ENCODE assay signal across 18 mouse cellular contexts in the genomic region with DNA sequence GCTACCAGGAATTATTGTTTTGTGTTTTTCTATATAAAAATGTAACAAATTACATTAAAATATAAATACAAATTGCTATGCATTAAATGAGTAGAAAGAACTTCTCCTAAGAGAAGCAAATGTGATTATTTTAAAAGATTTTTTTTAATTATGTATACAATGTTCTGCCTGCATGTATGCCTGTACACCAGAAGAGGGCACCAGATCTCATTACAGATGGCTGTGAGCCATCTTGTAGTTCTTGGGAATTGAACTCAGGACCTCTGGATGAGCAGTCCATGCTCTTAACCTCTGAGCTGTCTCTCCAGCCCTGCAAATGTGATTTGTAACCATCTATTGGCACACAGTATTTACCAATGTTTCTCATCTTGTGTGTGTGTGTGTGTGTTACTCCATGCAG. TPM values are rescaled to one million over a fixed set of nuclear protein-coding genes. Genes with fewer than 3 reads are reported as not detected.
DNase-seq lines count a peak whose midpoint lies in the region; ATAC-seq and TF ChIP-seq lines count a peak whose summit lies in the region.
"Had no signal": no experiment of that assay in that cellular context is flagged by ENCODE, and none has a peak within 500 bp of the region (broad histone marks: within the 10 kb centered on the region; RNA-seq: fewer than 3 reads in every experiment).

No protein-coding gene starts in this region.

- TF ChIP-seq EP300 in CH12.LX (IDR thresholded peaks at IDR 0.05; ENCODE audit: low read length) = no peak

- in situ Hi-C loops in CH12.LX (cut with MboI; ENCODE audit: low pct_ligation_motif_present, low pct_unique_long_range_greater_than_20kb, low sequenced_read_pairs) = loop anchor here (25.0 kb wide), 1 partner anchor 858 kb away; no protein-coding TSS in a partner anchor

- H3K4me1 ChIP-seq in CH12.LX (ENCODE audit: control insufficient read depth in 1 of 2, insufficient read depth in 2 of 2) = no peaks in the 10 kb centered on the region
- H3K4me1 ChIP-seq in kidney, embryonic 15.5 days = no peaks in the 10 kb centered on the region
- H3K4me1 ChIP-seq: forebrain, embryonic 10.5 days; heart, embryonic 13.5 days; neural tube, embryonic 12.5 days had no signal

- H3K9ac ChIP-seq in CH12.LX (ENCODE audit: insufficient read depth, low read depth) = no peak overlapping the region
- H3K9ac ChIP-seq in kidney, embryonic 15.5 days = no peak overlapping the region
- H3K9ac ChIP-seq: heart, embryonic 13.5 days; neural tube, embryonic 12.5 days had no signal

- TF ChIP-seq CTCF in layer of hippocampus, adult 2 months (conservative IDR thresholded peaks at IDR 0.05) = peak; percentile 67
- TF ChIP-seq CTCF in CH12.LX (conservative IDR thresholded peaks at IDR 0.05 in 1 of 2, IDR thresholded peaks at IDR 0.05 in 1 of 2; ENCODE audit: low read depth in 2 of 2, low read length in 2 of 2) = peak; percentile 36 to 45; a peak in 3 of 4 replicates
- TF ChIP-seq CTCF in brain, embryonic 14.5 days (IDR thresholded peaks at IDR 0.05; ENCODE audit: borderline replicate concordance, extremely low read depth, insufficient read depth, insufficient read length) = peak; percentile 24; the same call in 1 of the 2 replicates

- dilution Hi-C loops in CH12.LX (cut with MboI; ENCODE audit: extremely low pct_ligation_motif_present, extremely low pct_unique_long_range_greater_than_20kb, low sequenced_read_pairs) = no loop called here

- no peaks in the 10 kb centered on the region for H3K27me3 ChIP-seq in CH12.LX (replicated peaks)
- H3K27me3 ChIP-seq in kidney, embryonic 15.5 days = no peaks in the 10 kb centered on the region
- H3K27me3 ChIP-seq: heart, embryonic 13.5 days; neural tube, embryonic 12.5 days had no signal

- DNase-seq in embryo, embryonic 10 days (ENCODE audit: low spot score) = peak; percentile 15
- no peak for DNase-seq in embryo, embryonic 9.5 days (ENCODE audit: extremely low spot score)
- no peak for DNase-seq in layer of hippocampus, adult 2 months (ENCODE audit: low spot score in 2 of 2)
- DNase-seq in layer of hippocampus, postnatal 10 days (ENCODE audit: low spot score in 2 of 2) = no peak
- peak; percentile 20 for DNase-seq in CH12.LX (ENCODE audit: extremely low read depth)
- DNase-seq in brain, embryonic 14.5 days (ENCODE audit: low read depth) = no peak
- no peak for DNase-seq in lung, postnatal 4 days
- DNase-seq: B cell, adult 2 months; cerebellum, adult 11 months; cerebellum, postnatal 25 days; kidney, adult 11 months; kidney, postnatal 36 days; right cerebral cortex, postnatal 4 days had no signal

- peaks cover 69 to 96% of the 10 kb centered on the region in 2 experiments for H3K36me3 ChIP-seq in CH12.LX (replicated peaks in 1 of 2; ENCODE audit: control insufficient read depth in 1 of 2, insufficient read depth in 1 of 2, low read length in 1 of 2)
- H3K36me3 ChIP-seq in kidney, embryonic 15.5 days = peaks cover 99% of the 10 kb centered on the region

- H3K27ac ChIP-seq in layer of hippocampus, adult 2 months = no peak overlapping the region
- H3K27ac ChIP-seq in CH12.LX (ENCODE audit: insufficient read depth, low read depth) = no peak overlapping the region
- no peak overlapping the region for H3K27ac ChIP-seq in kidney, embryonic 15.5 days
- H3K27ac ChIP-seq: forebrain, embryonic 10.5 days; heart, embryonic 13.5 days; neural tube, embryonic 12.5 days had no signal

- no peaks in the 10 kb centered on the region for H3K79me2 ChIP-seq in CH12.LX (replicated peaks; ENCODE audit: control insufficient read depth, extremely low read depth, insufficient read depth, poor library complexity, severe bottlenecking)

- TF ChIP-seq RAD21 in CH12.LX (IDR thresholded peaks at IDR 0.05; ENCODE audit: low read depth, low read length) = peak; percentile 3

- no peak overlapping the region for H3K4me3 ChIP-seq in layer of hippocampus, adult 2 months
- H3K4me3 ChIP-seq in CH12.LX (replicated peaks in 1 of 3; ENCODE audit: low read depth in 2 of 3, low read length in 2 of 3, poor library complexity in 1 of 3) = no peak overlapping the region
- H3K4me3 ChIP-seq in kidney, embryonic 15.5 days (replicated peaks) = no peak overlapping the region
- H3K4me3 ChIP-seq: forebrain, embryonic 10.5 days; heart, embryonic 13.5 days; neural tube, embryonic 12.5 days had no signal

- no peak for ATAC-seq in kidney, embryonic 15.5 days (replicated peaks; ENCODE audit: low FRiP score)
- ATAC-seq: midbrain, embryonic 16.5 days had no signal

- H3K4me2 ChIP-seq in CH12.LX (ENCODE audit: insufficient read depth, low read depth, poor library complexity, severe bottlenecking) = no peak overlapping the region
- no peak overlapping the region for H3K4me2 ChIP-seq in kidney, embryonic 15.5 days
- H3K4me2 ChIP-seq: heart, embryonic 13.5 days; neural tube, embryonic 12.5 days had no signal

- TF ChIP-seq POLR2A in CH12.LX (IDR thresholded peaks at IDR 0.05; ENCODE audit: low read depth, low read length) = no peak
- no peak for TF ChIP-seq POLR2A in brain, embryonic 14.5 days (IDR thresholded peaks at IDR 0.05; ENCODE audit: borderline replicate concordance, extremely low read depth, insufficient read depth, insufficient read length, poor library complexity, severe bottlenecking)

- H3K9me3 ChIP-seq in CH12.LX (replicated peaks; ENCODE audit: low read length) = no peaks in the 10 kb centered on the region
- no peaks in the 10 kb centered on the region for H3K9me3 ChIP-seq in kidney, embryonic 15.5 days (replicated peaks)
- H3K9me3 ChIP-seq: forebrain, embryonic 10.5 days; heart, embryonic 13.5 days; neural tube, embryonic 12.5 days had no signal

TF ChIP-seq in CH12.LX, 34 proteins besides CTCF, POLR2A, EP300 and RAD21:
- TF ChIP-seq MAX (IDR thresholded peaks at IDR 0.05; ENCODE audit: low read length) (no peak), SMC3 (IDR thresholded peaks at IDR 0.05; ENCODE audit: low read depth, low read length) (peak; percentile 26; the same call in 1 of the 2 replicates)

RNA-seq across cellular contexts. Expression of a gene that starts 14.8 kb away (rescaled TPM):
- total RNA-seq in layer of hippocampus, adult 2 months (2021) = 1 to 10 TPM; 1.6 to 1.8 TPM
- 1 to 10 TPM; 2.6 to 3.0 TPM for total RNA-seq in layer of hippocampus, postnatal 10 days (2021)
- 27.2 and 31.8 TPM in 2 replicates for total RNA-seq in CH12.LX (2012; rRNA removed)
- 29.7 and 30.3 TPM in 2 replicates for total RNA-seq in CH12.LX (2014; rRNA removed)
- polyA plus RNA-seq in CH12.LX (2012; ENCODE audit: insufficient read length, low read depth) = 29.7 and 34.0 TPM in 2 replicates
- 6.0 and 7.7 TPM in 2 replicates for polyA plus RNA-seq in brain, embryonic 14.5 days (2012; rRNA removed)
- 19.0 and 19.9 TPM in 2 replicates for polyA plus RNA-seq in kidney, embryonic 15.5 days (2015; fragmentation: Nextera tagmentation; extraction: Ambion mirVana)

RNA-seq across cellular contexts. Expression of a gene that starts 32.6 kb away (rescaled TPM):
- 1 to 10 TPM; 7.9 to 8.4 TPM for total RNA-seq in layer of hippocampus, adult 2 months (2021)
- 10 to 100 TPM in 1 of 2 experiments, 1 to 10 TPM in 1; 9.9 to 10.6 TPM for total RNA-seq in layer of hippocampus, postnatal 10 days (2021)
- total RNA-seq in CH12.LX (2012; rRNA removed) (3.4 and 4.4 TPM in 2 replicates), CH12.LX (2014; rRNA removed) (2.2 and 2.7 TPM in 2 replicates)
- polyA plus RNA-seq in CH12.LX (2012; ENCODE audit: insufficient read length, low read depth) = 2.1 and 3.3 TPM in 2 replicates
- polyA plus RNA-seq in brain, embryonic 14.5 days (2012; rRNA removed) = 13.0 and 13.1 TPM in 2 replicates
- polyA plus RNA-seq in kidney, embryonic 15.5 days (2015; fragmentation: Nextera tagmentation; extraction: Ambion mirVana) = 5.2 and 7.4 TPM in 2 replicates

Comparison
In these comparisons a context has a peak if more than half of its experiments do, and no peak if none do; other contexts are left out.
1. DNase-seq: peak in embryo, embryonic 10 days (single experiment) and CH12.LX (single experiment); none in embryo, embryonic 9.5 days (single experiment), layer of hippocampus, adult 2 months (0 of 2), layer of hippocampus, postnatal 10 days (0 of 2), brain, embryonic 14.5 days (single experiment) and lung, postnatal 4 days (0 of 2).
2. RNA of a gene that starts 14.8 kb away (total RNA-seq): 27.2 to 31.8 TPM in CH12.LX; 2.6 to 3.0 TPM in layer of hippocampus, postnatal 10 days and 1.6 to 1.8 TPM in layer of hippocampus, adult 2 months; every median in the first group is over 4 times any median in the second.
3. Peak in every context shown above with its lines, with median percentiles within 50 percentile points of each other: CTCF ChIP-seq.